Mouse (Mus musculus) G1E (cell line): ENCODE measurements around the gene Vwa3b.

Experiments
- CTCF ChIP-seq: IDR thresholded peaks from 2 replicates; pipeline ENCODE4 v1.5.1; 2012; ENCODE audit warnings: low read depth, low read length, inconsistent platforms, mixed read lengths
- GATA1 ChIP-seq: IDR thresholded peaks from 2 replicates; pipeline ENCODE4 v1.6.1; 2012; ENCODE audit warnings: borderline replicate concordance, low read length, inconsistent platforms, mixed read lengths
- GATA2 ChIP-seq: IDR thresholded peaks from 2 replicates; pipeline ENCODE4 v1.6.1; 2012; ENCODE audit warnings: low read depth, low read length, inconsistent platforms, borderline replicate concordance
- POLR2AphosphoS5 ChIP-seq: IDR thresholded peaks from 2 replicates; pipeline ENCODE4 v1.6.1; 2012; ENCODE audit warnings: low read depth, low read length, inconsistent platforms; ENCODE audit not compliant: insufficient replicate concordance
- TAL1 ChIP-seq: conservative IDR thresholded peaks from 2 replicates; pipeline ENCODE4 v1.6.1; 2012; ENCODE audit warnings: low read depth, low read length, inconsistent platforms, mixed read lengths

DNA sequence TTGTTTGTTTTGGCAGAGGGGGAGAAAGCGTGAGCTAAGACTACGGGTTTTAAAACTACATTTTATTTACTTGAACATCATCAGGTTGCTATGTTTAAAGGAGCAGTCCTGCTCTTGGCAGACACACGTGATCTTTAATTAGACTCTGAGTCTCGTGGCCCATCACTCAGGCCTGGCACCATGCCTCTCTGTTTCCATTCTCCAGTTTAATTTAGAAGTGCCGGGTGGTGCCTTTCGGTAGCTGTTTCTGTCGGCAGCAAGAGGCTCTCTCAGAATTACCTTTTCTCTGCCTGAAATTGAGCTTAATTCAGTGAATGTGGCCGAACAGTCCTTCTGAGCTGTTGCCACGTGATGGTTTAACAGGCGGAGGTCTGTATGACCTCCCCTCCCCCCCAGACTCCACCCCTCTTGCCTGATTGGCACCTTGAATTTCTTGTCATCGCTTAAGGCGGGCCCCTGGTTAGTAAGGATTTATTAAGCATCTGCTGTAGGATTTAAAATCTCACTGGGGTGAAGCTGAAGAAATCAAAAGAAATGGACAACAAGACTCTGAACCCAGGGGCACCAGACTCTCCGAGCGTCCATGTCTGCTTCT lies 51.7 kb downstream of the Vwa3b start:
- no peak for TF ChIP-seq CTCF
- no peak for TF ChIP-seq TAL1
- no peak for TF ChIP-seq GATA2
- TF ChIP-seq GATA1, result no peak
- no peak for TF ChIP-seq POLR2AphosphoS5
